Mouse (Mus musculus) adrenal gland, postnatal 4 days (tissue): ENCODE results near the gene Defa34. TPM values are rescaled to one million over a fixed set of nuclear protein-coding genes. Genes with fewer than 3 reads are reported as not detected.
"Not testable (repeated sequence)": the region's sequence is repeated elsewhere in the genome, so short reads cannot be mapped to it uniquely, and the experiment has no call there.

Experiments used
- DNase-seq, 2 experiments: peaks; one replicate each; pipeline ENCODE4 v3.0.0; 2021 to 2022; ENCODE audit warnings: low spot score in 2 of 2, mixed read lengths in 2 of 2
- long read RNA-seq, 2 experiments: library from polyadenylated mRNA; stranded (forward); transcript quantifications; one replicate each; pipeline ENCODE4 v2.0.0; 2021
- total RNA-seq, 2 experiments: library from RNA; stranded (reverse); gene quantifications; 2 replicates each; pipeline ENCODE4 v1.2.3; 2021

Gene Defa34
- total RNA-seq, result not detected
- long read RNA-seq, experiment 1, result 0 reads
- long read RNA-seq, experiment 2, result 0 reads

GRCm38 (mm10) chr8:21665497-21665896, at the start of gene Defa34:
Gene Defa34, plus strand, starts transcription at chr8:21665797.
- not testable (repeated sequence) for DNase-seq

DNA sequence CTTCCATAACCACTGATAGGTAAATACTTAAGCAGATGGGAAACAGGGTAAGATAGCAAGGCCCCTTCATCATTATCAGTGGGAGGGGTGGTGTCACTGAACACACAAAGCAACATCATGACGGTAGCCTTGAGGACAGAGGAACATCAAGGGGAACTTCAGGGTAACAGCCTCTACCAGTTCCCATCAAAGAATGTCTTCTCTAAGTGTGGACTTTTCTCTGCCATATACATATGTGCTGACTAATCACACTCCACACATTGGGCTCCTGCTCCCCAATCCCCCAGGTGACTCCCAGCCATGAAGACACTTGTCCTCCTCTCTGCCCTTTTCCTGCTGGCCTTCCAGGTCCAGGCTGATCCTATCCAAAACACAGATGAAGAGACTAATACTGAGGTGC, 47.7 kb upstream of the Defa34 start, which contains the start of gene Defa26:
Defa26 (plus strand) TSS at position 301 of the 400 bp plus-strand sequence.
- not testable (repeated sequence) for DNase-seq

GRCm38 (mm10) chr8:21655480-21655879, 10.1 kb upstream of the Defa34 start, which contains the start of gene Defa17:
Gene Defa17, plus strand, starts transcription at chr8:21655780.
- not testable (repeated sequence) for DNase-seq

- DNase-seq, result not testable (repeated sequence)
Observed at GRCm38 (mm10) chr8:21703545-21703944, 37.9 kb downstream of the Defa34 start, which contains the start of gene AY761184. Gene AY761184, minus strand, starts transcription at chr8:21703645.

Other genes with a start within 250 kb of the Defa34 start
- gene Defa36, start 238.4 kb upstream of the Defa34 start, total RNA-seq, result not detected
- not detected for gene Gm7849, start 209.2 kb upstream of the Defa34 start, total RNA-seq
- gene Defa20, start 156.5 kb upstream of the Defa34 start, total RNA-seq, result not detected
- not detected for gene Defa32, start 136.8 kb upstream of the Defa34 start, total RNA-seq
- not detected for gene Defa37, start 100.4 kb upstream of the Defa34 start, total RNA-seq
- gene Defa28, start 82.8 kb upstream of the Defa34 start, total RNA-seq, result not detected
- gene Gm7861, start 71.3 kb upstream of the Defa34 start, total RNA-seq, result not detected
- gene Defa26, start 47.6 kb upstream of the Defa34 start, total RNA-seq, result not detected
- not detected for gene Defa17, start 10.0 kb upstream of the Defa34 start, total RNA-seq
- gene AY761184, start 37.8 kb downstream of the Defa34 start, total RNA-seq, result not detected
- gene Defa24, start 68.7 kb downstream of the Defa34 start, total RNA-seq, result not detected
- gene Defb50, start 157.7 kb downstream of the Defa34 start, total RNA-seq, result not detected
- not detected for gene Defb2, start 174.1 kb downstream of the Defa34 start, total RNA-seq
- gene Defb10, start 193.1 kb downstream of the Defa34 start, total RNA-seq, result not detected
- not detected for gene Defb9, start 219.6 kb downstream of the Defa34 start, total RNA-seq
- gene Defb11, start 240.6 kb downstream of the Defa34 start, total RNA-seq, result not detected